Mouse (Mus musculus): ENCODE data around the gene Glrx. TPM values are rescaled to one million over a fixed set of nuclear protein-coding genes. Genes with fewer than 3 reads are reported as not detected.

Glrx gene
- polyA plus RNA-seq, 1 experiment from 2014 or later: 49.9 TPM

DNA sequence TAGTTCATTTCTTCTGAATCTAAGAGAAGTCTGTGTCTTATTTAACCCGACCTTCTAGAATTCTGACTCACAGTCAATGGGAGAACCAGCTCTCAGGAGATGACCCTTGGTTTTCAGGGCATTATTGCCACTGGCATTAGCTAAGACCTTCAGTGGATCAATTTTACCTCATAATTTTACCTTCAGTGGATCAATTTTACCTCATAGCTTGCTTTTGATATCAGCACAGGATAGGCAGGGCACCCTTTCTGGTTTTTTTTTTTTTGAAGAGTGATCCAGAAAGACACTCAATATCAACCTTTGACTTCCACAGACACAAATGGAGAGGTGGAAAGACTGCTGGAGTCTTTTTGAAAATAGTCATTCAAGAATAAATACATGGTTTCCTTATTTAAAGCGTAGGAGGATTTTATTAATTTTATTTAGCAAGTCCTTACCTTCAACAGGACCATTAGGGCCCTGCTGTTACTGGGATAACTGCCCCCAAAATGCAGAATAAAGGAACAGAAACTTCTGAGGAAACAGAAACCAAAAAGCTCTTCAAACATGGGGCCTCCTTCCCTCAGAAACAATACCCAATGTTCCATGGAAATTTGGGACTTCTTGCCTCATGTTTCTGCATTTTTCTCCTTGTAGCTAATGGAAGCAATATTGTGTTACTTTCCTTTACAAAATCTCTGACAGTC, 5.3 kb downstream of the Glrx start:
- Histone ChIP-seq H3K27ac (ENCODE audit: low read length) (no peak overlapping the region; the same call in 1 of the 2 replicates), H3K4me3 (ENCODE audit: low read depth, low read length) (no peak overlapping the region), H3K36me3 (ENCODE audit: control insufficient read depth, insufficient read depth) (peaks cover 4% of the 10 kb centered on the region), H3K4me1 (ENCODE audit: control insufficient read depth, low read depth, low read length) (peaks cover 19% of the 10 kb centered on the region), H3K9me3 (replicated peaks; ENCODE audit: control insufficient read depth, low read length) (no peaks in the 10 kb centered on the region), H3K9ac (ENCODE audit: low read depth, low read length) (no peak overlapping the region), H3K4me2 (ENCODE audit: low read depth, low read length) (peak overlapping the region; percentile 12; the same call in 1 of the 2 replicates), H3K27me3 (ENCODE audit: control insufficient read depth, insufficient read depth, low read depth, low read length) (no peaks in the 10 kb centered on the region)
- no peak for ATAC-seq (ENCODE audit: low read depth)
- 72% methylated on average over 2 of the region's 2 CpGs for WGBS (ENCODE audit: insufficient replicate concordance)

GRCm38 (mm10) chr13:75845519-75846166, 6.0 kb downstream of the Glrx start:
- H3K4me2 ChIP-seq (ENCODE audit: low read depth, low read length): peak overlapping the region; percentile 12; the same call in 1 of the 2 replicates
- peak; percentile 33 for ATAC-seq (ENCODE audit: low read depth)
- WGBS (ENCODE audit: insufficient replicate concordance): 27% methylated on average over 4 of the region's 4 CpGs

DNA sequence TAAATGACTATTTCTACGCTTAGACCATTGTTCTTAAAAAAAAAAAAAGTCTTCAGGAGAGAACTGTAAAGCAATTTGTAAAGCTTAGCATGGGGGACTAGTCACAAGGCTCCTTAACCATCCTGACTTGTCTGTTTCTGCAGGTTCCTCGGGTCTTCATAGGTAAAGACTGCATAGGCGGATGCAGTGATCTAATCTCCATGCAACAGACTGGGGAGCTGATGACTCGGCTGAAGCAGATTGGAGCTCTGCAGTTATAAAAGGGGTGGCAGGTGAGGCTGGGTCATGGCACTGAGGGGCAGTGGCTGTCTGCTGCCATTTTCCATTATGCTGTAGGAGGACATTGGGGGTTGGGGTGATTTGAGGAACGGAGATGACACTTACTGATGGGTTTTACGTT, 7.4 kb downstream of the Glrx start:
- Histone ChIP-seq H3K27ac (ENCODE audit: low read length) (no peak overlapping the region), H3K9me3 (replicated peaks; ENCODE audit: control insufficient read depth, low read length) (no peaks in the 10 kb centered on the region), H3K4me1 (ENCODE audit: control insufficient read depth, low read depth, low read length) (peaks cover 16% of the 10 kb centered on the region), H3K4me2 (ENCODE audit: low read depth, low read length) (no peak overlapping the region), H3K27me3 (ENCODE audit: control insufficient read depth, insufficient read depth, low read depth, low read length) (no peaks in the 10 kb centered on the region), H3K36me3 (ENCODE audit: control insufficient read depth, insufficient read depth) (peaks cover 6% of the 10 kb centered on the region), H3K4me3 (ENCODE audit: low read depth, low read length) (no peak overlapping the region), H3K9ac (ENCODE audit: low read depth, low read length) (no peak overlapping the region)
- no peak for ATAC-seq (ENCODE audit: low read depth)
- 48% methylated on average over 6 of the region's 6 CpGs for WGBS (ENCODE audit: insufficient replicate concordance)

More at GRCm38 (mm10) chr13:75845519-75846166, 6.0 kb downstream of the Glrx start:
- H3K9ac ChIP-seq (ENCODE audit: low read depth, low read length): no peak overlapping the region
- no peaks in the 10 kb centered on the region for H3K27me3 ChIP-seq (ENCODE audit: control insufficient read depth, insufficient read depth, low read depth, low read length)
- H3K36me3 ChIP-seq (ENCODE audit: control insufficient read depth, insufficient read depth): peaks cover 6% of the 10 kb centered on the region
- no peak overlapping the region for H3K4me3 ChIP-seq (ENCODE audit: low read depth, low read length)
- H3K4me1 ChIP-seq (ENCODE audit: control insufficient read depth, low read depth, low read length): peaks cover 19% of the 10 kb centered on the region
- no peaks in the 10 kb centered on the region for H3K9me3 ChIP-seq (replicated peaks; ENCODE audit: control insufficient read depth, low read length)
- no peak overlapping the region for H3K27ac ChIP-seq (ENCODE audit: low read length)

DNA sequence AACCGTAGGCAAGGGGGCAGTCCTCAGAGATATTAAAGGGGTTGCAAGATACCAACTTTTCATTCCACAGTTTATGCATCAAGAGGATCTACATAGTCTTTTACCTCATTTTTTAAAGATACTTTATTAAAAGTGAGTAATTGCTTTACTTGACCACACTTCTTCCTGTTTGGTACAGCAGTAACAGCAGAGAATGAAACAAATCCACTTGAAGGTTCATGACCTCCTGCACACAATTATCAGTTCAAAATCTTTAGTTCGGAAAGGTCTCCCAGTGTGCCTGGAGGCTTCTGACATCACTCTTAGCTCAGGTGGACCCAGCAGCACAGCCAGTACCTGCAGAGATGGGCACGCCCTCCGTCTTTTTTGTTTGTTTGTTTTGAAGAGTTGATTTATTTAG, 12.4 kb downstream of the Glrx start:
- Histone ChIP-seq H3K36me3 (ENCODE audit: control insufficient read depth, insufficient read depth) (peaks cover 6% of the 10 kb centered on the region), H3K4me2 (ENCODE audit: low read depth, low read length) (no peak overlapping the region), H3K9me3 (replicated peaks; ENCODE audit: control insufficient read depth, low read length) (no peaks in the 10 kb centered on the region), H3K27me3 (ENCODE audit: control insufficient read depth, insufficient read depth, low read depth, low read length) (no peaks in the 10 kb centered on the region), H3K4me3 (ENCODE audit: low read depth, low read length) (no peak overlapping the region), H3K9ac (ENCODE audit: low read depth, low read length) (no peak overlapping the region), H3K4me1 (ENCODE audit: control insufficient read depth, low read depth, low read length) (peaks cover 2% of the 10 kb centered on the region; the same call in 1 of the 2 replicates), H3K27ac (ENCODE audit: low read length) (no peak overlapping the region)
- ATAC-seq (ENCODE audit: low read depth): no peak
- 67% methylated on average over 4 of the region's 4 CpGs for WGBS (ENCODE audit: insufficient replicate concordance)

GRCm38 (mm10) chr13:75853118-75853517, 13.4 kb downstream of the Glrx start:
- Histone ChIP-seq H3K9me3 (replicated peaks; ENCODE audit: control insufficient read depth, low read length) (no peaks in the 10 kb centered on the region), H3K9ac (ENCODE audit: low read depth, low read length) (no peak overlapping the region), H3K4me1 (ENCODE audit: control insufficient read depth, low read depth, low read length) (no peaks in the 10 kb centered on the region), H3K36me3 (ENCODE audit: control insufficient read depth, insufficient read depth) (peaks cover 4% of the 10 kb centered on the region), H3K4me3 (ENCODE audit: low read depth, low read length) (no peak overlapping the region), H3K4me2 (ENCODE audit: low read depth, low read length) (no peak overlapping the region), H3K27me3 (ENCODE audit: control insufficient read depth, insufficient read depth, low read depth, low read length) (no peaks in the 10 kb centered on the region), H3K27ac (ENCODE audit: low read length) (no peak overlapping the region)
- no peak for ATAC-seq (ENCODE audit: low read depth)
- WGBS (ENCODE audit: insufficient replicate concordance): 71% methylated on average over 3 of the region's 3 CpGs

DNA sequence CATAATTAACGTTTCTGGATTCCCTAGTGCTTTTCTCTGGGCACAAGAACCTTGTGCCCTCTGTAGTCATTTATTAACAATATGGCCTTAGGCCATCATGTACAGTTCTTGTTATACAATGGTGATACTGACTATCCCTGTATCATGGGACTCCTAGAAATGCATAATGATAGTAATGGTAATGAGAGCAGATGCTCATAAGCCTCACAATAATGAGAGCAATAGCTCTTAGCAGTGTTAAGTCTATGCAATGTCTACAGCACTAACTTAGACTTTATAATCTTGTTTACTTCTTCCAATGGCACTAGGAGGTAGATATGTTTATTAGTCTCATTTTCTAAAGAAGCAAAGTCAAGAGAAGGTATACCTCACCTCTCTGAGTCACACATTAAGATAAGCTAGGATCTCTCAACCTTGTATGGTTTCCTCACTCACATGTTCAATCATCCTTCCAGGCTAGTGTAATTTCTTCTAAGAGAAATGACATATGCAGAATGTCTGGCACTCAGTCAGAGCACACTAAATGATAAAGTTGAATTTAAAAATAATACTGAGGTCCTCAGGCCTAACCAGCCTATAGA, 19.7 kb downstream of the Glrx start:
- Histone ChIP-seq H3K27me3 (ENCODE audit: control insufficient read depth, insufficient read depth, low read depth, low read length) (no peaks in the 10 kb centered on the region), H3K9ac (ENCODE audit: low read depth, low read length) (no peak overlapping the region), H3K36me3 (ENCODE audit: control insufficient read depth, insufficient read depth) (no peaks in the 10 kb centered on the region), H3K4me3 (ENCODE audit: low read depth, low read length) (no peak overlapping the region), H3K27ac (ENCODE audit: low read length) (no peak overlapping the region), H3K4me1 (ENCODE audit: control insufficient read depth, low read depth, low read length) (no peaks in the 10 kb centered on the region), H3K9me3 (replicated peaks; ENCODE audit: control insufficient read depth, low read length) (no peaks in the 10 kb centered on the region), H3K4me2 (ENCODE audit: low read depth, low read length) (no peak overlapping the region)
- ATAC-seq (ENCODE audit: low read depth): no peak
- WGBS (ENCODE audit: insufficient replicate concordance): 56% methylated on average over 1 of the region's 1 CpGs

GRCm38 (mm10) chr13:75865486-75866184, 26.0 kb downstream of the Glrx start:
- peaks cover 7% of the 10 kb centered on the region; the same call in 1 of the 2 replicates for H3K4me1 ChIP-seq (ENCODE audit: control insufficient read depth, low read depth, low read length)
- ATAC-seq (ENCODE audit: low read depth): peak; percentile 100
- no peaks in the 10 kb centered on the region for H3K27me3 ChIP-seq (ENCODE audit: control insufficient read depth, insufficient read depth, low read depth, low read length)
- no peaks in the 10 kb centered on the region for H3K9me3 ChIP-seq (replicated peaks; ENCODE audit: control insufficient read depth, low read length)
- peak overlapping the region; percentile 2; the same call in 1 of the 2 replicates for H3K4me2 ChIP-seq (ENCODE audit: low read depth, low read length)
- H3K36me3 ChIP-seq (ENCODE audit: control insufficient read depth, insufficient read depth): no peaks in the 10 kb centered on the region
- H3K27ac ChIP-seq (ENCODE audit: low read length): peak overlapping the region; percentile 72
- no peak overlapping the region for H3K9ac ChIP-seq (ENCODE audit: low read depth, low read length)
- H3K4me3 ChIP-seq (ENCODE audit: low read depth, low read length): no peak overlapping the region

DNA sequence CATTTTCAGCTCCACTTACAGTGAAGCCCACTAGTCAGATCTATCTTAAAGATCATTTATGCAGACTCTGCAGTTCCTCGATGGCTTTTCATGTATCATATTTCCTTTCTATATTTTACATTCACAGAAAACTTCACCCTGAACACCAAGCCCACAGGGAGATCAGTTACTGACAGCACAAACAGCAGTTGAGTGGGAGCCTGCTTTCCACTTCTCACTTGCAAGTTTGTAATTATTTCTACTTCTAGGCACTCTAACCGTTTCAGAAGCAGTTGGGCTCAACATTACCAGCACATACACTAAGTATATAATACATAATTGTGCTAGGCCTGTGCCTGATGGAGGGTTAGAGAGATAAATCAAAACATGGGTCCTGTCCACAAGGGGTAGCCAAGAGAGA, 28.2 kb downstream of the Glrx start:
- Histone ChIP-seq H3K27ac (ENCODE audit: low read length) (no peak overlapping the region), H3K4me3 (ENCODE audit: low read depth, low read length) (no peak overlapping the region), H3K9me3 (replicated peaks; ENCODE audit: control insufficient read depth, low read length) (no peaks in the 10 kb centered on the region), H3K4me2 (ENCODE audit: low read depth, low read length) (no peak overlapping the region), H3K36me3 (ENCODE audit: control insufficient read depth, insufficient read depth) (no peaks in the 10 kb centered on the region), H3K27me3 (ENCODE audit: control insufficient read depth, insufficient read depth, low read depth, low read length) (no peaks in the 10 kb centered on the region), H3K4me1 (ENCODE audit: control insufficient read depth, low read depth, low read length) (peaks cover 7% of the 10 kb centered on the region; the same call in 1 of the 2 replicates), H3K9ac (ENCODE audit: low read depth, low read length) (no peak overlapping the region)
- no peak for ATAC-seq (ENCODE audit: low read depth)
- 77% methylated on average over 2 of the region's 2 CpGs for WGBS (ENCODE audit: insufficient replicate concordance)

Data from liver, embryonic 16.5 days (tissue).